In genomic region chr3:14971647-14972046, GRCm38 (mm10) we compare ENCODE assay signal across 29 mouse cellular contexts.
DNase-seq lines count a peak whose midpoint lies in the region; ATAC-seq lines count a peak whose summit lies in the region.
"Had no signal": no experiment of that assay in that cellular context is flagged by ENCODE, and none has a peak within 500 bp of the region (broad histone marks: within the 10 kb centered on the region; RNA-seq: fewer than 3 reads in every experiment).

No protein-coding gene starts in this region.

- DNase-seq in adrenal gland, postnatal 14 days, result peak; percentile 12
- no peak for DNase-seq in adrenal gland, postnatal 25 days
- no peak for DNase-seq in liver
- DNase-seq in thymus, postnatal 36 days, result no peak
- DNase-seq in embryonic facial prominence, embryonic 10.5 days (ENCODE audit: low spot score), result no peak
- DNase-seq: adrenal gland, adult 8-10 months; B cell, adult 2 months; cerebellum, adult 11 months; cerebellum, adult 2 months; cerebellum, adult 9-11 months; cerebellum, postnatal 25 days; gastrocnemius, postnatal 25 days; heart, adult 18-20 months; heart, postnatal 10 days; heart, postnatal 36 days had no signal

- no peak overlapping the region for H3K4me2 ChIP-seq in liver, embryonic 12.5 days
- H3K4me2 ChIP-seq in stomach, embryonic 15.5 days, result no peak overlapping the region
- H3K4me2 ChIP-seq: embryonic facial prominence, embryonic 12.5 days; embryonic facial prominence, embryonic 15.5 days; forebrain, embryonic 12.5 days; forebrain, embryonic 15.5 days; heart, embryonic 12.5 days; heart, embryonic 15.5 days; hindbrain, embryonic 13.5 days had no signal

- no peak overlapping the region for H3K27ac ChIP-seq in liver, embryonic 12.5 days
- no peak overlapping the region for H3K27ac ChIP-seq in stomach, embryonic 15.5 days
- H3K27ac ChIP-seq in embryonic facial prominence, embryonic 10.5 days (replicated peaks), result no peak overlapping the region
- H3K27ac ChIP-seq: embryonic facial prominence, embryonic 12.5 days; embryonic facial prominence, embryonic 15.5 days; forebrain, embryonic 12.5 days; forebrain, embryonic 15.5 days; heart, embryonic 15.5 days; hindbrain, embryonic 10.5 days; hindbrain, embryonic 13.5 days had no signal

- 56% methylated on average over 2 of the region's 2 CpGs for WGBS in liver, embryonic 12.5 days (ENCODE audit: insufficient replicate concordance)
- 56% methylated on average over 2 of the region's 2 CpGs for WGBS in stomach, embryonic 15.5 days
- 90% methylated on average over 2 of the region's 2 CpGs for WGBS in embryonic facial prominence, embryonic 10.5 days

- no peaks in the 10 kb centered on the region for H3K36me3 ChIP-seq in liver, embryonic 12.5 days
- H3K36me3 ChIP-seq in stomach, embryonic 15.5 days, result no peaks in the 10 kb centered on the region
- no peaks in the 10 kb centered on the region for H3K36me3 ChIP-seq in embryonic facial prominence, embryonic 10.5 days (replicated peaks)
- H3K36me3 ChIP-seq: embryonic facial prominence, embryonic 12.5 days; embryonic facial prominence, embryonic 15.5 days; forebrain, embryonic 12.5 days; forebrain, embryonic 15.5 days; G1E; heart, embryonic 12.5 days; heart, embryonic 15.5 days; hindbrain, embryonic 10.5 days; hindbrain, embryonic 13.5 days had no signal

- no peaks in the 10 kb centered on the region for H3K27me3 ChIP-seq in liver, embryonic 12.5 days (replicated peaks)
- H3K27me3 ChIP-seq in stomach, embryonic 15.5 days (replicated peaks), result no peaks in the 10 kb centered on the region
- H3K27me3 ChIP-seq in embryonic facial prominence, embryonic 10.5 days (replicated peaks; ENCODE audit: low read depth, poor library complexity, severe bottlenecking), result no peaks in the 10 kb centered on the region
- H3K27me3 ChIP-seq: CH12.LX; embryonic facial prominence, embryonic 12.5 days; embryonic facial prominence, embryonic 15.5 days; forebrain, embryonic 12.5 days; forebrain, embryonic 15.5 days; heart, embryonic 12.5 days; heart, embryonic 15.5 days; hindbrain, embryonic 13.5 days; Patski had no signal

- no peak overlapping the region for H3K9ac ChIP-seq in liver, embryonic 12.5 days
- no peak overlapping the region for H3K9ac ChIP-seq in stomach, embryonic 15.5 days
- H3K9ac ChIP-seq: embryonic facial prominence, embryonic 12.5 days; embryonic facial prominence, embryonic 15.5 days; forebrain, embryonic 12.5 days; forebrain, embryonic 15.5 days; heart, embryonic 12.5 days; heart, embryonic 15.5 days; hindbrain, embryonic 13.5 days had no signal

- no peak overlapping the region for H3K4me3 ChIP-seq in liver, embryonic 12.5 days
- no peak overlapping the region for H3K4me3 ChIP-seq in stomach, embryonic 15.5 days (replicated peaks)
- H3K4me3 ChIP-seq in embryonic facial prominence, embryonic 10.5 days, result no peak overlapping the region
- H3K4me3 ChIP-seq: embryonic facial prominence, embryonic 12.5 days; embryonic facial prominence, embryonic 15.5 days; forebrain, embryonic 12.5 days; forebrain, embryonic 15.5 days; heart, embryonic 12.5 days; heart, embryonic 15.5 days; hindbrain, embryonic 10.5 days; hindbrain, embryonic 13.5 days had no signal

- H3K9me3 ChIP-seq in liver, embryonic 12.5 days (replicated peaks), result no peaks in the 10 kb centered on the region
- no peaks in the 10 kb centered on the region for H3K9me3 ChIP-seq in stomach, embryonic 15.5 days
- no peaks in the 10 kb centered on the region for H3K9me3 ChIP-seq in embryonic facial prominence, embryonic 10.5 days
- H3K9me3 ChIP-seq: embryonic facial prominence, embryonic 12.5 days; embryonic facial prominence, embryonic 15.5 days; forebrain, embryonic 12.5 days; forebrain, embryonic 15.5 days; G1E; heart, embryonic 12.5 days; heart, embryonic 15.5 days; hindbrain, embryonic 10.5 days; hindbrain, embryonic 13.5 days had no signal

- ATAC-seq in liver, embryonic 12.5 days, result peak; percentile 51; the same call in 1 of the 2 replicates
- peak; percentile 84 for ATAC-seq in stomach, embryonic 15.5 days (ENCODE audit: insufficient read depth, low FRiP score, low read depth)
- ATAC-seq: forebrain, embryonic 15.5 days; hindbrain, embryonic 16.5 days; Patski had no signal

- no peaks in the 10 kb centered on the region for H3K4me1 ChIP-seq in liver, embryonic 12.5 days
- H3K4me1 ChIP-seq in stomach, embryonic 15.5 days, result no peaks in the 10 kb centered on the region
- H3K4me1 ChIP-seq in embryonic facial prominence, embryonic 10.5 days, result no peaks in the 10 kb centered on the region
- H3K4me1 ChIP-seq: embryonic facial prominence, embryonic 12.5 days; embryonic facial prominence, embryonic 15.5 days; forebrain, embryonic 12.5 days; forebrain, embryonic 15.5 days; heart, embryonic 12.5 days; heart, embryonic 15.5 days; hindbrain, embryonic 10.5 days; hindbrain, embryonic 13.5 days had no signal
